Mouse (Mus musculus): ENCODE results near the gene Cyp26c1.

The Cyp26c1 gene

DNA sequence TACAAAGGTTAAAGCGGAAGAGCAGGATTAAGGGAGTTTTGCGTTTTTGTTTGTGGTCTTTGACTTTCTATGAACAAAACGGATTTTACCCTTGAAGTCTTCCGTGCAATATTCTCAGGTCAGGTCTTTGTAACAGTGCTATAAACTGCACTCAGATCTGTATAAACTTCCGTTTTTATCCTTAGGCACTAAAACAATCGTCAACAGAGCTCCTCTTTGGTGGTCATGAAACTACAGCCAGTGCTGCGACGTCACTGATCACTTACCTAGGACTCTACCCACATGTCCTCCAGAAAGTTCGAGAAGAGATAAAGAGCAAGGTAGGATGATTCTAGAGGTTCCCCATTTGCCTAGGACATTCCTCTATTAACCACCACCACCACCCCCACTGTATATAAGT is 14.3 kb downstream of the Cyp26c1 start:
- no peak for DNase-seq

DNA sequence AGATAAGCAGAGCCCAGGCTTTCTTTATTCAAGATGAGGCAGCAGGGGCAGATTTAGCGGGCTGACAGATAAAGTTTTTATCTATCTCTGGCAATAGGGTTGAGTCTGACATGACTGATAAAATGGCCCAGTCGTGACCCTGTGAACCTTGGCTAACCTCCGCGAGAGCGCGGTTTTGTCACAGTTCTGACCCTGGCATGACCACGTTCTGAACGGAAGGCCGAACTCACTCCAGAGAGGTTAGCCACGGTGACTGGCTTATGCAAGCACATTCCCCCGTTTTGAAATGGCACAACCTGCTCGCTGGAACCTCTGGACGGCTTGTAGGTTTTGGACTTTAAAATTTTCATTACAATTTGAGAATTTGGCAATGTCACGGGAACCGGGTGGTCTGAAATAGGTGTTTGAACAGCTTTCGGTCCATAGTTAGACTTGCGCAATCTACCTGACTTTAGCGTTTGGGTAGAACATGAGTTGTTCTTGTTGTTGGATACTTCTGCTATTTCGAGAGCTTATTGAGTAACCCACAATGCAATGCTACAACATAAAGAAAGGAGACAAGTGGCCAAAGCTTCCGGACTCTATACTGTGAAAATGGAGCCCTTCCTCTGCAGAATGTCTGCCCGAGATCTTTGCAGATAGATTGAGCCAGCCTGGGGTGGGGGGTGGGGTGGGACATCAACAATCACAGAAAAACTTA is 17.1 kb downstream of the Cyp26c1 start:
- DNase-seq: no peak

DNA sequence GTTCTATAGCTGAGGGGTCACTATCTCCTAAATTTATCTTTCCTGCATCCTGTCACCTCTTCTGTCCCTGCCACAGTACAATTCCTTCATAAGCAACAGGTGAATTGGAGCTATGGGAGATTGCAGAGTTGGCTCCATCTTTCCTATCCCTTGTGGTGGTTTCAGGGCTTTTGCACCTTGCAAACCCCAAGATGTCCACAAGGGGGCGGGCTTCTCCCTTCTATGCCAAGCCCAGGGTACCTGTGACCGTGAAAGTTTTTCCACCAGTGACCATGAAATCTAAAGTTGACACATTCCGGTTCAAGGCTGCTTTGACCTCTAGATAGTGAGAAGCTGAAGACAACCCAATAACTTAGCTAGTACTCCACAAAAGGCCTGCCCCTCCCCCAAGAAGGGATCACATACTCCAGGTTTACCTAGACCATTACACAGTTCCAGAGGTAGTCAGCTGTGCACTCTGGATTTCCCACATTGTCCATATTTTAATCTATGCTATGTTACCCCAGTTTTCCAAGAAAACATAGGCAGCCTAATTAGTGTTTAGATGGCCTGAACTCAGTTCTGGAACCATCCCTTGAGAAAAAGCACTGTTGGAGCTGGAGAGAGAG is 18.6 kb downstream of the Cyp26c1 start:
- peak; percentile 87 for DNase-seq

DNA sequence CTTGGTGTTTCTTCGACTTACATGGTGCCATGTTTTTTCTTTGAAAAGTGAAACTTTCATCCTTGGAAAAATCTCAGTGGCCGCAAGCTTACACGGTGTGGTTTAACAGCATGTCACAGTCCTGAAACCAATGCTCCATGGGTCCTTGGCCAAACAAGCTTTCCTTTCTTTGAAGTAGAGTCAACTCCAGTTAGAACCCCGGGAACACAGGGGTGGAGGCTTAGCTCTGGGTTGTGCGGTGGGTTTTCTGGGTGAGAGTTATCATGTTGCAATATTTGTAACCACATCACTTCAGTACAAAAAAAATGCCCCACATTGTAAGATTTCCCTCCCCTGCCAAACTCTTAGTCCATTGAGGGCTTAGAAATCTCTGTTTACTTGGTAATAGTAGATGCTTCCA is 20.3 kb downstream of the Cyp26c1 start:
- DNase-seq: no peak

DNA sequence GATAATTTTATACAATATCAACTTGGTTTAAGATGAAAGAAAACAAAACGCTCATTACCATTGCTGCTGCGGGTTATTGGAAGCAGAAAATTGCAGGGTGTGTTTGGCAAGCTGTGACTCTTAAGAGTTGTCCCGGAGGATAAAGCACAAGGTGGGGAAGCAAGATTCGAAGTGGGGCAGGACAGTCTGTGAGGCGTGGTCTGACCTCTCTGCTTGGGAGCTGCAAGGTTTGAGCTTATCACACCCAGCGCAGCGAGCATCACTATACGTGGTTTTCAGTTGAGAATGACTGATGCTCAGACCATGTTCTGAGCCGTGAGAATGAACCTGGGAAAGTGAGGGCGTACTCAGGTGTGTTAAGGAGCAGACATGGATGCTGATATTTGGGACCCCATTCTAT is 29.3 kb downstream of the Cyp26c1 start:
- DNase-seq: no peak

DNA sequence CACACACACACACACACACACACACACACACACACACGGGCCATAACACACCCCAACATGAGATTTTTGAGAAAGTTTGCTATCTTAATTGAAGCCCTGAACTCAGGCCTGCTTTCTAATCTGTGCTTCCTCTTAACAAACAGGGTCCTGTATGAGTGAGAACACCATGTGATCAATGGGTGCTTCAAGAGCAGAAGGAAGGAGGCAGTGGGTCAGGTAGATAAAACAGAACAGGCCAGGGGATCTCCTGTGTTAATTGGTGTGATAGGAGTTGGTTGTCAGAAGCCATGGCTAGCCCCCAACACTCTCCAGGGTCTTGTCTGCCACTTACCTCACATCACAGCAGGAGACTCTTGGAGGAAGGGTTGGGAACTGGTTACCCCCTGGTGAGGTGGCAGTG is 30.6 kb downstream of the Cyp26c1 start:
- no peak for DNase-seq

DNA sequence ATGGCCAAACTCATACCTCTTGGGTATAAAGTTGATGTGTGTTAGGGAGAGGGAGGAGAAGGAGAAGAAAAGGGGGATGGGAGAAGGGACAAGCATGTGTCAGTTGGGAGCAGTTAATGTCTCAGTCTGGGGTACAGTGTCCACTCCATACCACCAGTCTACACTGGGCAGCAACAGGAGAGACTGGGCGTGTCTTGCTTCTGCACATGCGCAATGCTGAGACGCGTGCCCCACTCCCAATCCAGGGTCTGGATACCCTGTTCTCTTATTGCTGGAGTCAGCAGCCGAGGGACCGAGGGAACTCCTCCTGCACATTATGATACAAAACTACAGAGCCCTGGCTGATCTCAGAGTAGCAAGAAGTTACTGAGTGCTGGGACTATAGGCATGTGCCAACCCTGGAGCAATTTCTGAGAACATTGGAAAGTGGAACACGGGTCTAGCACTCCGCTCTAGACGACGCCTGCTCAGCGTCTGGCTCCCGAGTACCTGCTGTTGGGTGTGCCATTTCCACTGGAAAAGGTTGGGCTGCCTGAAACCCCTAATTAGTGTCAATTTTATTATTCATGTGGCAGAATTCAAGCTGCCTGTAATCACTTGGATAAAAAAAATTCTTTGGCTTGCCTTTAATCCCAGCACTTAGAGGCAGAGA is 31.3 kb downstream of the Cyp26c1 start:
- DNase-seq: no peak

DNA sequence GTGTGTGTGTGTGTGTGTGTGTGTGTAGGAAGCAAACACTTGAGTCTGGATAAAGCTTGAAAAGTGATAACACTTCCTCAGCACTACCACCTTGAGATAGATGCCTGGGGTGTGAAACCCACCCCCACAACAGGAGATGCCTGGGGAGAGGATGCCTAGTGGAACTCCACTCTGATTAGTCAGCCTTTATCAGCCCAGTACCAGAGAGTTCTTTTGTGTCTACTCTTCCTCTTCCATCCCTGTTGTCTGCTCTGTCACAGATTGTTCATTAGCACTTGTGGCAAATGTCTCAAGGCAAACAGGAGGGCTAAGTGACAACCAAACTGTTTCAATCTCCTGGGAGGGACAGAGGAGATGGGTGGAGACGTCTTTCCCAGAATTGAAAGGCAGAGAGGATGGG is 33.8 kb downstream of the Cyp26c1 start:
- DNase-seq: no peak

DNA sequence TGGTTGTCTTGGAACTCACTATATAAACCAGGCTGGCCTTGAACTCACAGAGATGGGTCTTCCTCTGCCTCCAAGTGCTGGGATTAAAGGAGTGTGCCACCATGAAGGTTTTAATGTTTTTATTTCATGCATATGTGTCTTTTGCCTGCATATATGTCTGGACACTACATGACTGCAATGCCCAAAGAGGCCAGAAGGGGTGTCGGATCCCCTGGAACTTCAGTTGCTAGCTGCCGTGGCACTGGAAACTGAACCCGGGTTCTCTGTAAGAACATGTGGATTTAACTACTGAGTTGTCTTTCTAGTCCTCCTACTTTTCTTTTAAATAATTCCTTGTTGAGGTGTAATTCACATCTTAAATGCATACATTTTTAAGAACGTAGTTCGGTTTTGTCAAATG is 39.2 kb downstream of the Cyp26c1 start:
- DNase-seq: no peak

DNA sequence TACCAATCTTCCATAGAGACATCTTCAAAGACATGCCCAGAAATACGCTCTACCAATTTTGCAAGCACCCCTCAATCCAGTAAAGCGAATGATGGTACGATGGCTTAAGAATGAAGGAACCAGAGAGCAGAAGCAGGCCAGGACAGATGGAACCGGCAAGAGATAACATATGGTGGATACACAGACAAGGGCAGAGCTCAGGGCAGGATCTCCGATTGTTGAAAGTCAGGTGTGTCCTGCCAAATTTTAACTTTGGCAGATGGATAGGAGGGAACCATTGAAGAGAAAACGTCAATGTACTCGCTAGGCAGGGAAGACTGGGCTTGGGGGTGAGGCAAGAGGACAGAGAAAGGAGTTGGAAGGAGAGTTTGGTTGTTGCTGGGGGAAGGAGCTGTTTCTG is 41.2 kb downstream of the Cyp26c1 start:
- DNase-seq: no peak

DNA sequence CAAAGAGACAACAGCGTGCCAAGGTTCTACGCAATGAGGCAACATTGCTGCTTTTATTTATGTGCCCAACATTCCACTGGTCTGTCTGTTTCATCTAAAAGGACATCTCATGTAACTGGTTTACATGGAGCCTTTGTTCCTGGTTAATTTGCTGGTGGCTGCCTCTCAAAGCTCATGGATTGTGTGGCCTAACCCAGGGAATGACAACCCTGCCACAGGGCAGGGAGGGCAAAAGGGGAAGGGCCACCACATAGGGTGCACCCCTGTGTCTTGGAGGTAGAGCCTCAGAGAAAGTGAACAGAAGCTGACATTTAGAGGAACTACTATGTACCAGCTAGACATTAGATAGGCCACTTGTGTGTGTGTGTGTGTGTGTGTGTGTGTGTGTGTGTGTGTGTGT is 42.0 kb downstream of the Cyp26c1 start:
- no peak for DNase-seq

DNA sequence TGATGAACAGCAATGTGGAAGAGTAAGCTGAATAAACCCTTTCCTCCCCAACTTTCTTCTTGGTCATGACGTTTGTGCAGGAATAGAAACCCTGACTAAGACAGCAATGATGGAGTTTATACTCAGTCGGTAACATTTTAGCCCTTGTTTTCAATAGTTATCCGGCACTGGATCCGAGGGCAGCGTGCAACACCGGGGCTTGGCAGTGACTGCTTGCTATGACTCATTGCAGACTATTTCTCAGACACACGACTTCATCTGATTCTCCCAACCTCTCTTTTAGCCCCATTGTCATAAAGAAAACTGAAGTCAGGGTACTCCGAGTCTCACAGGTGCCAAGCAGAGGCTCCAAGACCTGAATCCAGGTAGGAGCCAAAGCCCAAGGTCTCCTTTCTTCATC is 50.0 kb downstream of the Cyp26c1 start:
- DNase-seq: no peak

DNA sequence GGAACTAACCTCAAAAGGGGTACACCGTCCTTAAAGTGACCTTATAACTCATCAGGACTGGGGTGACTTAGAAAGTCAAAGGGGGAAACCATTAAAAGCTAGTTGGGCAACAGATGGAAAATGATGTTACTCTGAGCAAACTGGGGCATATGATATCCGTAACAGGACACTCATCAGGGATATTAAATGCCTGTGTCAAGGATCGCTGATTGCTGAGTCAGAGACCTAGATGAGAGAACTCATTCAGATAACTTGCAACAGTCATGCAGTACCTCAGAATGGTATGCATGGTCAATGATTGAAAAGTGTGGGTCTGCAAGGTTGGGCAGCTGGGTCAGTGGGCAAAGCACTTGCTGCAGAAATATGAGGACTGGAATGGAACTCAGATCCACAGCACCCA is 53.2 kb downstream of the Cyp26c1 start:
- no peak for DNase-seq

DNA sequence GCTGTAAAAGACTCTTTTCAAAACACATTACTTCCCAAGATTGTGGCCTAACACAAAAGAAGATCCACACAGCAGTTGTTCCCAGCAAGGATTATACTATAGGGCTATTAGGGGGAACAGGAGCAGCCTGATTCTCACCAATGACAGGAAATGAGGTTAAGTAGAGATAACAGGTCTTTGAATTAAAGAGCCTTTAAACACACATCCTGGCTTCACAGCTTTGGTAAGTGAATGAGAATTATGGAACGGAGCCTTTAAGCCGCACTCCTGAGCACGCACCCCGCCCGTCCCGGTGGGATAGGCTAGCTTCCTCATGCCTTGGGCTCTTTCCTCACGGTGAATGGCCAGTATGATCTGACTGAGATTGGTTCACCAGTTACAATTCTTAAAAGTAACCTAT is 54.7 kb downstream of the Cyp26c1 start:
- DNase-seq: no peak

All from kidney, postnatal 10 days (tissue).